In the genomic region with DNA sequence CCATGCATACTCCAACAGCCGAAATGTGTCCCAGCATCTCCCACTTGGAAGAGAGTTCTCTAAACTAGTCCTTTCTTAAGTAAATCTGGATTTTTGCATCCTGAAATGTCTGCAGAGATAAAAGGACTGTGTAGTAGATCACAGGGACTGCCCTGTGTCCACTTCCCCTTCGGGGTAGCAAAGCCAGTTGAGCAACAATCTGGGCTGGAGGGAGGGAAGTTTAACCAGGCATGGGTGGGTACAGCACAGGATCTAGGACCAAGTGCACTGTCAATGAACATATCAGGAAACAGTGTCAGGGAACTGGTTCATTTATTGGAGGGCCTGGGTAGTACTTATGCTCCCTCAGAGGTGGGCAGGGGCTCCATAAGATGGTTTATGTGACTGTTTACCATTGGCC, we compare ENCODE assay signal across 17 mouse cellular contexts.
"Had no signal": no experiment of that assay in that cellular context is flagged by ENCODE, and none has a peak within 500 bp of the region (broad histone marks: within the 10 kb centered on the region; RNA-seq: fewer than 3 reads in every experiment).

No protein-coding gene starts in this region.

- ATAC-seq: liver, postnatal 0 days; lung, postnatal 0 days had no signal

- H3K4me2 ChIP-seq: kidney, embryonic 15.5 days; limb, embryonic 12.5 days; limb, embryonic 15.5 days; liver, embryonic 11.5 days; lung, embryonic 14.5 days; midbrain, embryonic 11.5 days had no signal

- H3K9ac ChIP-seq: kidney, embryonic 15.5 days; limb, embryonic 12.5 days; limb, embryonic 15.5 days; liver, embryonic 14.5 days; liver, postnatal 0 days; lung, embryonic 14.5 days had no signal

- H3K4me3 ChIP-seq: kidney, embryonic 15.5 days; limb, embryonic 12.5 days; limb, embryonic 15.5 days had no signal

- DNase-seq: kidney, adult 8-10 months; kidney, postnatal 14 days; kidney, postnatal 4 days; left cerebral cortex, postnatal 4 days; liver, postnatal 0 days; lung, embryonic 14.5 days; midbrain, embryonic 14.5 days; thymus, adult 18-20 months; thymus, postnatal 36 days had no signal

- H3K36me3 ChIP-seq: kidney, embryonic 15.5 days; limb, embryonic 12.5 days; limb, embryonic 15.5 days had no signal

- H3K27ac ChIP-seq: kidney, embryonic 15.5 days; limb, embryonic 12.5 days; limb, embryonic 15.5 days; liver, embryonic 14.5 days; macrophage had no signal

- H3K4me1 ChIP-seq: limb, embryonic 15.5 days had no signal

- H3K27me3 ChIP-seq: kidney, embryonic 15.5 days; limb, embryonic 12.5 days; limb, embryonic 15.5 days had no signal

- H3K9me3 ChIP-seq: kidney, embryonic 15.5 days; limb, embryonic 15.5 days had no signal
